Mouse (Mus musculus): Measurements from ENCODE around the gene Fam53b.
A peak's percentile ranks its signal among the peaks of the same experiment; 100 is the strongest.

The Fam53b gene

DNA sequence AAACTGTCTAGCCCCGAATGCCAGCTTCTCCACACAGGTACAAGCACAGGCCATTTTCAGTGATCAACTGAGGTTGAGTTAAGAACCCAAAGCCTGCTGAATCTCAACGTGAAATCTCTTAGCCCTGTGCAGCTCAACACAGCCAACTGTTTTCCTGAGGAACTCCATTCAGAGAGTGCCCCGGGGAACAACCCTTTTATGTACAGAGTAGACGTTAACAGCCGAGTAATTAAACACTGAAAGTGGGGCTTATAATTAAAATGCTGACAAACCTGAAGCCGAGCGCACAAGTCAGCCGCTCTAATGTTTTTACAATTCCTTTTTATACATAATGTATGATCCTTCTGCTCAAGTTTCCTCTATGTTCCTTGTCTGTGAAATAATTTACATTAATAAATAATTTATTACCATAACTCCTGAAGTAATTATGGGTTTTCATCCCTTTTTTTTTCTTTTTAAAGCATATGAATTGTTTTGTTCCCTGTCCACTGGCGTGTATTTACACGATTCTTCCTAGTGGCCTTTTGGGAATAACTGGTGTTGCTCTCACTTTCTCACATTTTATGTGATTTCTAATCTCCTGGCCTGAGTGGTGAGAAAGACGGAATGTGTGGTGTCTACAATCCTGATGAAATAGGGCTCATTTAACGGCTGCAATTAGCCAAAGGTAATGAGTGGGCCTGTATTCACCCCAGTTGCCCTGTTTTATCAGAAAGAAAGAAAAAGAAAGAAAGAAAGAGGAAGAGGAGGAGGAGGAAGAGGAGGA lies 46.3 kb downstream of the Fam53b start:
- DNase-seq (ENCODE audit: low spot score in 2 of 2) = no peak

DNA sequence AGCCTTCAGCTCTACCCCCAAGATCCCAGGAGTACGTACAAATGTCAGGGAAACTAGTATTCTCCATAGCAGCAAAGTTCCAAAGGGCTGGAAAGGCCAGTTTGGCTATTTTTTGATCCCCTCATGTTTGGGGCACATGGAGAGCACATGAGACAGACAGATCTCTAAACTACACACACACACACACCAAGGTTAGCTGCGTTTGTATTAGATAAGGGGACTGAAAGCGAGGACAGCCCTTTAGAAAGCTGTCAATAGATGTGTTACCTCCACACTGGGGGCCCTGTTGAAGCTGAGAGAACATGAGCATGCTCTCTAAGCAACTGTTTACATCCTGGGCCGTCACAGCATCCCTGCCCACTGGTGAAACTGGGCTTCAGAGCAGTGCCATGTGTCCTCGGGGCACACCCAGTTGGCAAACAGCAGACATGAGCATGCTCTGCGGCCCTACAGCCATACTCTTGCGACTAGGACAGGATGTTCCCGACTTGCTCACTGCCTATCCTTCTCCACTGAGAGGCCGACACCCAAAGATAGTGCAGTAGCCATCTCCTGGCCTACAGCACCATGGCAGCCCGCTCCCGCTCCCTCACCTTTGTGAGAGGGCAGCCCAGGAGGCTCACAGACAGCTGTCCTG lies 47.3 kb downstream of the Fam53b start:
- DNase-seq (ENCODE audit: low spot score in 2 of 2) = no peak

DNA sequence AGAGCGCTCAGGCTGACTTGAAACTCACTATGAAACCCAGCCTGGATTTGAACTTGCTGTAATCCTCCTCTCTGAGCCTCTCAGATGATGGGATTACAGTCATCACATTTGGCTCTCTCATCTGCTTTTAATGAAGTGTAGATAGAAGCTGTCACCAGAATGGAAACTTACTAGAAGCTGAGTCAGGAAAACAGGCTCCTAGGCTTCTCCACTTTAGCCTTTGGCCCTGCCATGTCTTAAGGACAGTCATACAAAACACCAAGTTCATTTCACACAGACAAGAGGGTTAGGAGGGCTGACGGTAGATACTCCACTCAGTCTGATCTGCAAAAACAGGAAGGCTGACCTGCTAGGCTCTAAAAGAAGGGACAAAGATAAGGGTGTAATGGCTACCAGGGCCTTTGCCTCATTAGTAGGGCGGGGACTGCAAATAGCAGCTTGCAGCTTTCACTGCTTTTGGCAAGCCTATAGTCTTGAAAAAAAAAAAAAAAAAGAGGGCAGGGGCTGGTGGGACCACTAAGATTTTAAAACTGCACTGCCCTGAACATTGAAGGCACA lies 48.0 kb downstream of the Fam53b start:
- no peak for DNase-seq (ENCODE audit: low spot score in 2 of 2)

DNA sequence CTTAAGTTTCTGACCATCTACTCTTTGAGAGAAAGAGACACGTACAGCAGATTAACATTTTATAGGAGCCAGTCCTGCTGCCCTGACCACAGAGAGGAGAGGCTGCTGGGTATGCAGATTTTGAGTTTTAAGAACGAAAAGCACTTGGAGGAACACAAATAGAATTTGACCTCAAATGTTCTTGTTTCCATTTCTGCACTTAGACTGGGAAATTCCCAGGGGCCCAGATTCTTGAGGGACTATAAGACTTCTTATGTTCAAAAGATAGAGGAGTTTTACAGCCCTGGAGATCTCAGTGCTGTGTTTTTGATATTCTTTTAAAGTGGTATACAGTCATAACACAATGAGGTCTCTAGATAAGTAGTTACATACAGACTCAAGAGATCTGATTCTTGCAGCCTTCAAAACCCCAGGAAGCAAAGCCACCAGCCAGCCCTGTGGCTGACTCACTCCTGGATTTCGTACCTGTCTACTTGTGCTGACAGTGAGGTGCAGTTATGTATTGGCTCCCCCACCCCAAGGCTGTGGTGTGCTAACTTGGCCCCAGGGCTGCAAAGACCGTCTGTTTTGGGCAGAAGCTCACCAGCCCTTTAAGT lies 48.7 kb downstream of the Fam53b start:
- DNase-seq (ENCODE audit: low spot score in 2 of 2) = no peak

DNA sequence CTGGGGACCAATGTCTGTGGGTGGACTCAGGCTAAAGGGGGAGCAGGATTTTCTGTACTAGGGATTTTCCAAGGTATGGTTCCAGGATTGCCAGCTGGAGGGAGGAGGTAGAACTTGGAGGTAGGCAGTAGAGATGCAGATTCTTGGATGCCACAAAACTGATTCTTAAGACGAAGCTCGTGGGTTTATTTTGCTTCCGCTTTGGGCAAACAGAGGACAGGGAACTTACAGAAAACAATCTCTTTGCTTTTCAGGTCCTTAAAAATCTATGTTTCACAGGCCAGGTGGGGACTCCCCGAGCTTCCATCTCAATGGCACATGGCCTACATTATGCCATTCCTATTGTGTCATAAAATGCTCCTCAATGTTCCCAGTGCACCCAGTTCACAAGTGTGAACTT lies 49.4 kb downstream of the Fam53b start:
- DNase-seq (ENCODE audit: low spot score in 2 of 2) = no peak

DNA sequence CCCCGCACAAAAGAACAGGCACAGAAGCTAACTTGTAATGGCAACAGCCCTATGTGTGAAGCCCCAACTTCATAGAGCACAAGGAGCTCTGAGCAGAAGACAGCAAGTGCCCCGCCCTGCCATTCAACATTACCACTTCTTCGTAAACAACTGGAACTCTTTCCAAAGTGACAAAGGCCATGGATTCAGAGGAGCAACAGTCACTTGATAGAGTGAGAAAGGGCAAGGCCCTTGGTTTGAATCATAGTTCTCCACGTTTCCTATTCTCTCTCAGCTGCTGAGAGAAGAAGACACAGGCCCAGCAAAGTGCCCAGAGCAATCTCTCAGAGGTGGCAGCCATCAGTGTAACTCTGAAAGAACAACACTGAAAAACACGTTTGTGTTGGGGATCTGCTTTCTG lies 49.8 kb downstream of the Fam53b start:
- DNase-seq (ENCODE audit: low spot score in 2 of 2) = no peak

DNA sequence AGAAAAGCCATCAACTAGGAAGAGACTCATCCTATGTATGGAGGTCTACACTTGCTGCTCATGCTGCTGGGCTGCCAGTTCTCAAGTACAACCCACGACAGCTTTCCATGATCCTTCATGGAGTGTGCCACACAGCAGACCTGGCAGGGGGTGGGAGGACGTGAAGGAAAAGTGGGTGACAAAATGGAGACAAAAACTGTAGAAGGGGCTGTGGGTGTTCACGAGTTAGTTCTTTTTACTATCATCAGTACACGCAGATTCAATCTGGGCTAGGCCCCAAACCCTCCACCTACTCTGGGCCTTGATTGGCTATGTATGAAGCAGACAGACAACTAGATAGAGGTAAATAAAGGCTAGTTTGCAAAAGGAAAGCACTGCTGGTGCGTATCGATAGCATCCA lies 50.3 kb downstream of the Fam53b start:
- DNase-seq (ENCODE audit: low spot score in 2 of 2) = no peak

DNA sequence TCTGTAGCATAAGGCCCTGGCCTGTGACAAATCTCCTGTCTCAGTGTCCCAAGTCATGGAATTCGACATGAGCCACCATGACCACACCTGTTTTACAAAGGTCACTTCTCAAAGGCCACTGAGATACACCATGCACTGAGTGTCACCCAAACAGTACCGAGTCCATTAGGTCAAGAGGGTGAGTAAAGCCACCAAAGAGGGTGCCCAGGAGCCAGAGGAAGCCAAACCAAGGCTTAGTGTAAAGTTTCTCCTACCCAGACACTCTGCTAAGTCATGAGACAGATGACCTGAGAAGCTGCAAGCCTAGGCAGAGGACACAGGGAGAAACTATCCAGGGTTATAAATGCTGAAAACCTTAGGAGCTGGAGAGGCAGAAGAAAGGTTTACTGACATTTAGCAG lies 52.3 kb downstream of the Fam53b start:
- DNase-seq (ENCODE audit: low spot score in 2 of 2) = no peak

DNA sequence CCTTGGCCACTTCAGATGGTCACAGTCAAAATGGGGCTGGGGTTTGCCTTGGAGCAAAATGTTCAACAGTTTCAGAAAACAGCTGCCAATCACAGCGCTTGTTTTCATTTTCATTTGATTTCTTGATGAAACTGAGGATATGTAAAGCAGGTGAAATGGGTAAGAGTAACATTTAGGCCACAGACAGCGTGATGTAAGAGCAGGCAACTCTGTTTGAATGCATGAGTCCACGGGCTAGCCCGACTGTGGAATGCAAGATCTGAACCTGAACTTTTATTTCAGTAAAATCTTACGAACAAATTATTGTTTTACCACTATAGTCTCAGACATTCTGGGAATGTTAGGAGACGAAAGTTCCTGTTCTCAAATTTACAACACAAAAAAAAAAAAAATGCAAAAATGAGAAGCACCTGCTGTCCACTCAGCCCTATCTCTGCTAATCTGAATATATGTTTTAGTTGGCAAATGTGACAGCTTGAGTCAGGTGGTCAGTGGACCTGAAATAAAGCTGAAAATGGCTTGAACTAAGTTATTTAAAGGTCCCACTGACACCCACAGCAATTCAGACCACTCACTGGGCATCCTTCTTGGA lies 53.0 kb downstream of the Fam53b start:
- no peak for DNase-seq (ENCODE audit: low spot score in 2 of 2)

DNA sequence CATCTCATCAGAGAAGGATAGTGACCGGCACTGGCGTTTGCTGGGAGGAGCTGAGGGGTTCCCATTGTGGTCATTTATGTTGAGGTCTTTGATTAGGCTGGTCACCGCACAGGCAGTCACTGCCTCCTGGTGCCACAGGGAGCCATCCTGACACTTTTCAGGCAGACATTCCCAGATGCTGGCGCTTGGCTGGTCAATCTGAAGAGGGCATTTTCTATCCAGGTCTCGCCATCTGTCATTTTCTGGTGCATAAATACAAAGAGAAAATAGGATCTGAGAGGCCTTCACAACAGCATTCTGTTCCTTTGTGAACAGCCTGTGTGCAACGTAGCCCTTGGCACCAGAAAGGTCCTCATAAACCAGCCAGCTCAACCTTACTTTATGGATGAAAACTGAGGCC lies 53.8 kb downstream of the Fam53b start:
- peak in 1 of 2 experiments; percentile 58 for DNase-seq (ENCODE audit: low spot score in 2 of 2)

DNA sequence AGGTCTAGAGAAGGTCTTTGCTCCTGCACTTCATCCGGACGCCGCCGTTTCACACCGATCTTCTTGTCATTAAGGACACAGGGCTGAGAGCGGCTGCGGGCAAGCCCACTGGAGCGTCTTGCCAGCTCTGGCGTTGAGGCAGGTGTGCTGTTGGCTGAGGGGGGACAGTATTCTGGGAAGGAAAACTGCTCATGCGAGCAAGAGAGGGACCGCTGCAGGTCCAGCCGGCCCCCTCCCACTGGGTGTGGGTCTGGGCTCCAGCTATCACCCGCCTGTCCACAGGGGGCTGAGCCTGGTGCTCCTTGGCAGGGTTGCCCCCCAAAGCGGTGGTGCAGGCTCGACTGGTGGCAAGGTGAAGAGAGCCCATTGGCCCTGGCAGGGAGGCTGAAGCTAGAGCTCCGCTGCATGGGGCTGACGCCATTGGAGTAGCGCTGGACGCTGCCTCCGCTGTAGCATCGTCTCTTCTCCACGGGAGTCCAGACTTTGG lies 54.2 kb downstream of the Fam53b start:
- DNase-seq (ENCODE audit: low spot score in 2 of 2) = peak in 1 of 2 experiments; percentile 68

DNA sequence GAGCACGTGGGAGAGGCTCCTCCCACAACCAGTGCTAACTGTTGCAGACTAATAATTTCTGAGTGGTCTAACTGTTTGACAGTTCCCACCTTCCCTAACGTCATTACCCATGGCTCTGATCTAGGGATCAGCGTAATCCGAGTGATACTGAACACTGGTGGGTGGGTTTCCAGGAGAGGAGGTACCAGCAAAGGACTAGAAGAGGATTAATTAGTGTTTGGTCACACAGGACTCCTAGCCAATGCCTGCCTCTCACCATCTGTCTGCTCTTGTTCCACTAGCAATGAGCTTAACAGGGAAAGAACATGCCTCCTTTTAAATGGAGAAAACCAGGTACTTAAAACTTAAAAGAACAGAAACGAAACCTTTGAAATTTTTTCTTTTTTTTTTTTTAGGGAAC lies 54.8 kb downstream of the Fam53b start:
- DNase-seq (ENCODE audit: low spot score in 2 of 2) = no peak

DNA sequence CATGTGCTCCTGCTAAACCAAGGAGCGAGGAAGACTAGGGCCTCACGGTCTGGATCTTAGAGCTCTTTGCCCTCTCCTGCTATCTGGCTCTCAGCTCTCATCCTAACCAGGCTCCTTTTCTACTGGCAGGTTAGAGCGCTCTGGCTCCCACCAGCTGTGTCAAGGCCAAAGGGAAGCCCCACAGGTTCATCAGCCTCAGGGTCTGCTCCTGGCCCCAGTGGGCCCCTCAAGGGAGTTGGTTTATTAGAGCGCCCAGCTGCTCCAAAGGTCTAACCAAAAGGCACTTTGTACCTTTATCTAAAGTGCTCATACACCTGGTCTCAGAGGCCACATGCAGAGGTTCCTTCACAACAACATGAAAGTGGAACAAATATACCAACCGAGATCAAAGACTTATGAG lies 57.4 kb downstream of the Fam53b start:
- DNase-seq (ENCODE audit: low spot score in 2 of 2) = no peak

DNA sequence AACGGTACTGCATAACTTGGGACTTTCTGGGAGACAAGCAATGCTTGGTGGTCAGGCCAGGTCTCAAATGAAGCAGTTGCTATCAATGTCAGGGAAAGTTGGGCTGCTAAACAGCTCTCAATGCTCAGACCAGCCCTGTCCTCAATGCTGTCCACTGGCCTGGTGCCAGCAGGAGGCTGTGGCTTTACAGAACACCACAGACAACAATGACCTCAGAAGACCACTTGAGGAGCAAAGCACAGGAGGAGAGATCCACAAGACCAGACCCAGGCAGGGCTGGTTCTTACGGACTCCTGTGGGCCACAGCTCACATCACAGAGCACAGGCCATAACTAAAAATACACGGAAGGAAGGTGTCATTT lies 59.3 kb downstream of the Fam53b start:
- peak in 1 of 2 experiments; percentile 47 for DNase-seq (ENCODE audit: low spot score in 2 of 2)

DNA sequence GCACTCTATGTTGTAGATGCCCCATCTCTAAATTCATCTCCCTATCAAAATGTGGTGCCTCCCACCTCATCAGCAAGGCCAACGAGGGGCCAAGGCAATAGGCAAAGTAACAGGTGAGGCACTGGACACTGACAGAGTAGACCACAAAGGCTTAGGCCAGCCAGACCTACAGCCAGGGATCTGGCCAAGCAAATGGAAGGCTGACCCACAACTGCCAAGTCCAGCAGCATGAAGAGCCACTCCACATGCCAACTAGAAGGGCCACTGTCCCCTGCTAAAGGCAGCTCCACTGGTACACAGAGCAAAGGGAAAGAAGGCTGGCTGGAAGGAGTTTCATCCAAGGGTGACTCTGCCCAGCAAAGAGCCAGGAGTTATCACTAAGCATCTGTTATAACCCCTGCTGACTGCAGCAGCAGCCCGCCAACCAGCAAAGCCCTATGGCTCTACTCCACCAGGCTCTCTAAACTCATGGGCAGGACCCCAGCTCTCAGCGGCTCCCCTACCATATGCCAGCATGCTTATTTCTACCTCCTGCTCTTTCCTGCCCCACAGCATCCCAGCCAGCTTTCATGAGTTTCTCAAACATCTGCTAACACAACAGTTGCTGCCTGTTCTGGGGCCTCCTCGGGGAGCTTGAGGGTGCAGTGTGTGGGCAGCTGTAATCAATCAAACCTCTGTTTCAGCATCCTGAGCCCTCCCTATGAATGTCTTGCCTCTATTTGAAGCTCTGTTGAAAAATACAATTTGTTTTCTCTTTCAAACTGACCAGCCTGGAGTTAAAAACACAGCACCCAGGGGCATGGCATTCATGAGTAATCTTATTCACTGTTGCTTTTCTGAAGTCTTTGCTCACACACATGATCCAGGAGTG lies 59.9 kb downstream of the Fam53b start:
- peak in 1 of 2 experiments; percentile 50 for DNase-seq (ENCODE audit: low spot score in 2 of 2)

DNA sequence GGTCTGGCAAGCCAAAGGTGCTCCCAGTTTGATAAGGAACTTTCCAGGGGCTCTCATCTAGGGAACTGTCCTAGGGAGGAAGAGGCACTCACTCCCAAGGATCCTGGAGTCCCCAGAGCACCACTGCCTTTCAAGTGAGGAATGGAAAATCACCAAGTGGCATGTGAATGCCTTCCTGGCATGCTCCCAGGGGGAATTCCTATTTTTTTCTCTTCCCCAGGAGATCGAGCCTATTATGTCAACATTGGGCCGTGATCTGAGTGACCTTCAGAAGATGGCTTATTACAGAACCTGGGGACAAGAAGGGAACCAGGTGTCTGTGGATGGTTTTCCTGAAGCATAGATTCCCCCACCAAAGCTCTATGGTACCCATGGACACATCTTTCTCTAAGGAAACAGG lies 62.0 kb downstream of the Fam53b start:
- no peak for DNase-seq (ENCODE audit: low spot score in 2 of 2)

DNA sequence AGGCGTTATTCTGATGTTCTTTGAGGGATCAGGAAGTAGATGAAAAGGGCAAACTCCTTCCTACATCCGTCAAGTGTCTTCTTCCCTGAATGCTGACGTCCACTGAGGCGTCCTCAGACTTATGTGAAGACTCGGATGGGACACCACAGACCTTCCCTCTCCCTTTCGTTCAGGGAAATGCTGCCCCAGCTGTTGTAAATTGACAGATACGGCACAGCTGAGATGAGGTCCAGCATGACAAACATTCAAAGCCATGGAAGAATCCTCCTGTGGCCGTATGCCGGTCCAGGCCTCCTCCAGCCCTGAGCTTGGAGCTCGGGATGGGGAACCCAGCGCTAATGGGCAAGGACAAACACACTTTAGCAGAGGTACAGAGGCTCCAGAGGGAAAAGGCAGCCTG lies 64.2 kb downstream of the Fam53b start:
- no peak for DNase-seq (ENCODE audit: low spot score in 2 of 2)

DNA sequence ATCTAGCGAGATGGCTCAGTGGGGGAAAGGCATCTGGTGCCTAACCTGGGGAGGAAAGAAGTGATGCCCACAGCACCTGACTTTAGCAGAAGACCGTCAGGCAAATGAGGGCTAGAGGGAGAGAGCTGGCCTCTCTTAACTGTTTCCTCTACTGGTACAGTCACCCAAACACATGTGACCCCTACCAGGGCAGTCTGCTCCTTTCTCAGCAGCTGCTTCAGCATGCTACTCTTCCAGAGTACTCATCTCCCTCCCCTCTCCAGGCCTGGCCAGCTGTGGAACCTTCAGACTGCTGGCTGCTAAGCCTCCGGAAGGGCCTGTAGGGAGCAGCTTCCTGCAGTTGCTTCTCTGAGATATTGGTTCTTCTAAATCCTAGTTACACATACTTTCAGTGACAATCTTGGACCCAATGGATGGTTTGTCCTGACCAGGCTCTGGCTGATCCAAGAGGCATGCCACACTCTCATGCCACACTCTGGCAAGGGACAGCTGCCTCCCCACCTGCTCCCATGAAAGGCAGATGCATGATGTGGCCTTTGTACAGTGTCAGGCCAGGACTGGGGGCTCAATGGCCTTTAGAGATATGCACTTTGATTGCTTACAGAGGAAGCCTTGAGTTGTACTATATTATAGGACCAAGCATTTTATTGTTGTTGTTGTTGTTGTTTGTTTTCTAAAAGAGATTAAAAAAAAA lies 65.5 kb downstream of the Fam53b start:
- DNase-seq (ENCODE audit: low spot score in 2 of 2) = no peak

DNA sequence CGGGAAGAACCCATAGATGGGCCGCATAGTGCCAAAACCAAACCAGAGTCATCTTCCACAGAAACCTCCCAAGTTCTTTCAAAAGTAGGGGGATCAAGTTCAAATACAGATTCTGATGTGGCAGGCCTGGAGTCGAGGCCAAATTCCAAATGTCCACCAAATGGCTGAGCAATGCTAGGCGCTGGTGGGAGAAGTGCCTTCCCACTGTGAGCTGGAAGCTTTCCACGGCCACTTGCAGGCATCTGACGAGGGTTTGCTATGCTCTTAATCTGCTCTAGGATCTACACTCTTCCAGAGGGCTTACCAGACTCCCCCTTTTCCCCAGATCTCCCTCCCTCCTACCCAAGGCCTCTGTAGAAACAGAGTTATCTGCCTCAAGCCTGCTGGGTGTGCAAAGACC lies 66.6 kb downstream of the Fam53b start:
- DNase-seq (ENCODE audit: low spot score in 2 of 2) = peak in 1 of 2 experiments; percentile 60

DNA sequence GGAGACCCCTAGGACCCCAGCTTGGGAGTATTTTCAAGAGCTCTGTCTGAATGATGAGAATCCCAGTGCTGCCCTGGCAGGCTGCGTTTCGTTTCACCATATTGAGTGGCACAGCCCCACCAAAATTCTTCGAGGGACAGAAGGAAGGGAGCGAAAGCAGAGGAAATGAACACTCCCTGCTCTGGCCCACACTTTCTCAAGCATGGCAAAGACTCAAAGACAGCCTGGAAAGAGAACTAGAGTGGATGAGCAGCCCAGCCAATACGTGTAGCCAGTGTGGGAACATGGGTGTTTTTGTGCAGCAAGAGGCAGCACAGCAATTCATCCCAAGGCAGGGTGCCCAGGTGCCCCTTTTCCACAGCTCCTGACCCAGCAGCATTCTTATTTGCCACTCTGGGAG lies 70.8 kb downstream of the Fam53b start:
- no peak for DNase-seq (ENCODE audit: low spot score in 2 of 2)

DNA sequence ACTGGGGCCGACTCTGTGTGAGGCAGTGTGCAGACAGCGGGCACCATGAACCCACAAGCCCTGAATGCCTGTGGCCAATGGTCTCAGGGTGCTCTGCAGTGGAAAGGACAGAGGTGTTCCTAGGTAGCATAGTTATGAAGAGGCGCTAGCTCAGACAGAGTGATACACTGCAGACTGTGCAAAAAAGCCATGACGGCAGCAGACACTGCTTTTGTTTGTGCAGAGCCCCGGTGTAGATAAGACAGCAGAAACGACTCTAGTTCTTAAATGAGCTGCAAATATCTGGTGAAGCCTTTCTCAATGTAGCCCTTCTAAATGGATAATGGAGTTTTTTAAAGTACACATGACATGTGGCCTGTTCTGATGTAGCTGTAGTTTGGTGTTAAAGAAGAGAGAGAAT lies 73.9 kb downstream of the Fam53b start:
- no peak for DNase-seq (ENCODE audit: low spot score in 2 of 2)

Measured in cerebellum, postnatal 4 days (tissue).